Mouse (Mus musculus) liver, adult (tissue): ENCODE results near the gene Lrrfip2.
A peak's percentile ranks its signal among the peaks of the same experiment; 100 is the strongest.

Experiments used
- GATA4 ChIP-seq: IDR thresholded peaks from 2 replicates; pipeline ENCODE4 v1.6.1; 2014; ENCODE audit warnings: mild to moderate bottlenecking, low read length; ENCODE audit not compliant: insufficient replicate concordance

The Lrrfip2 gene

DNA sequence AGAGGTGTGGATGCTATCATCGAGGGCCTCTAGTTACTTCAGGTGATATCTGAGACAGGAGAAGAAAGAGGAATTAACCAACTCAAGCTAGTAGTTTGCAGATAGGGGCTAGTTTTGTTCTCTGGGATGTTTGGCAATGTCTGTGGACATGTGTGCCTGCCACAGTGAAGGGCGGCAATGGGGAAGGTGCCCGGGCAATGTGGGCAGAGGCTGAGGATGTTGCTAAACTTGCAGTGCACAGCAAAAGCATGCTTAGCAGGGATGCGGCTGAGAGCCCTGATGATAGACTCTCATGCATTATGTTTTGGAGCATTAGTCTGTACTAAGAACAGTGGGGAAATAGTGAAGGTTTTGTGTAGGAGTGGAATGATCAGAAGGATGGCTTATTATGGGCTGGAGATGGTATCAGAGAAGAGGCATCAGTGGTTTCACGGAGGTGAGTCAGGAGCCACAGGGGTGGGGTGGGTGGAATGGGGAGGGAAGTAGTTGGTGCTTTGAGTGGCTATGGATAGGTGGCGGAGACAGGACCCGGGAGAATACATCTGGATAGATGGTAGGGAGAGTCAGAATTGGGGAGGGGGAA, 28.9 kb downstream of the Lrrfip2 start:
- no peak for TF ChIP-seq GATA4

DNA sequence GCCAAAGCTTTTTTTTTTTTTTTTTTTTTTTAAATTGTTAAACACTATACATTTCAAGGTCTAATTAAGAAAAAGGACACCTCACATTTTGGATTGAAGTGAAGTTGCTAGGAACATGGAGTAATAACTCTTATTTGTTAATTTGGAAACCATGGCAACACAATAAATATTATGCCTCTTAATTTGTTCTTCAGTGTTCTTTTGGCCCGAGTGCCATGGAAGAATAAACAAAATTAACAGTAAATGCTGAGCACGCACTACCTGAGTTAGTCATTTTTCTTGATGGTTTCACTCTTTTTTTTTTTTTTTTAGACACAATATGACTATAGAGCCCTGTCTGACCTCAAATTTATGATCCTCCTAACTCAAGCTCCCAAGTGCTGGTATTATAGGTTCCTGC, 30.6 kb downstream of the Lrrfip2 start:
- TF ChIP-seq GATA4: no peak

DNA sequence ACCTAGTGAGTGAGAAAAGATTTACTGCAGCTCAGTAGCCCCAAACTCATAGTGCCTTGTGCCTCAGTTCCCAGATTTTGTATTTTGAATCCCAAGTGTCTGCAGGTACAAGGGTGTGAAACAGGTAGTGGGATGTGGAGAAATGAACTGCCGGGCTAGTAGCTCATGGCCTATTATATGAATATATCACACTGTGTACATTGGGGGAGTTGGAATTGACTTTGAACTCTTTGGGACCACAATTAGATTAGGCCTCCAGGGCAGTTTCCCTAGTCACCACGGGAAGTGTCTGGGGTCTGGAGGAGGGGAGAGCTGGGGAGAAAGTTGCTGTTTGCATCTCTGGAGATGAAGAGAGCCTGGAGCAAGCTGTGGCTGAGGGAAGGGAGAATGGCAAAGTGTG, 31.0 kb downstream of the Lrrfip2 start:
- no peak for TF ChIP-seq GATA4

DNA sequence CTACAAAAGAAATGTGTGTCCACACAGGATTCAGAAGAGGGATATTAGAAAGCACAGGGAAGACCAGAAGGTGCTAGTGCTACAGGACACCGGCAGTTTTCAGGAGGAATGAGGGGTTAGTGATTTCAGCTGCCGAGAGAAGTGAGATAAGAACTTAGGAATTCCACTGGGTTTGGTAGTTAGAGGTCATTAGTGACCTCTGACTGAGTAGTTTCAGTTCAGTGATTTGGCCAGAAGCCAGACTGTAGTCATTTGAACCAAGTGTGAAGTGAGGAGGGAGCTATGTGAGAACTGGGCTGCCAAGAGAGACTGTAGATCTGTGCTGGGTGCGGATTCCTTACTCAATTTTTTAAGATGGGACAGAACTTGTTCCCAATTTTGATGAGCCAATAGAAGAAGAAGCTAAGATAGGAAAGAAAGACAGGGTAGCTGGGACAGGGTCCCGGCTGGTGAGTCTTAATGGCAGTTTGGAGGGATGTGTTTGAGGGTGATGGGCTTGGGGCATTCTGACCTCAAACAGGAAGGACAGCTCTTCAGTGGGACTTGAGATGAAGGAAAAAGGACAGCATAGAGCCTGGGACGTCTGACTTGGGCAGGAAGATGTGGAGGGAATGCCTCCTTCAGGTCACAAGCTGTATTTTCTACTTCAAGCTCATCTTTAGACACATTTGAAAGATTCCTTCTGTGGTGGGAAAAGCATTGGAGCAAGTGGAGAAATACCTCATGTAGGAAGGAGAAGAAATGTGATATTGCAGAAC, 32.0 kb downstream of the Lrrfip2 start:
- no peak for TF ChIP-seq GATA4

DNA sequence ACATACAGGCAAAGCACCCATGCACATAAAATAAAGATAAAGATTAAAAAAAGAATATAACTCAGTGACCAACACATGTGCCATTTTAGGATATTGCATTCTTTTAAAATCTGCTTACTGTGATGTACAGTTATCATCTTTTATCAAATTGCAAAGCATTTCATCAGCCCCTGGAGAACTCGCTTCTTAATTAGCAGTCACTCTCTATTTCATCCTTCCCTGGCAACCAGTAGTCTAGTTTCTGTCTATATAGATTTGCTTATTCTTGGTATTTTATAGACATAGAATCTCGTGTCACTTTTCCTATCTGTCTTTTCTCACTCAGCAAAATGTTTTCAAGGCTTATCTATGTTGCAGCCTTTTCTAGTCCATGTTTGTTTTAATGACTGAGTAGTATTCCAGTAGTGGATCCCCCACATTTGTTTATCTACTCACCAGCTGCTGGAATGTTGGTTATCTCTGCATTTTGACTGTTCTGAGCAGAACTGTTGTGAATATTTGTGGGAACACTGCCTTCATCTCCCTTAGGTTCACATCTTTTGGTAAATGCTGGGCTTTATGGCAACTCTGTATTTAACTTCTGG, 35.0 kb downstream of the Lrrfip2 start:
- TF ChIP-seq GATA4: no peak

DNA sequence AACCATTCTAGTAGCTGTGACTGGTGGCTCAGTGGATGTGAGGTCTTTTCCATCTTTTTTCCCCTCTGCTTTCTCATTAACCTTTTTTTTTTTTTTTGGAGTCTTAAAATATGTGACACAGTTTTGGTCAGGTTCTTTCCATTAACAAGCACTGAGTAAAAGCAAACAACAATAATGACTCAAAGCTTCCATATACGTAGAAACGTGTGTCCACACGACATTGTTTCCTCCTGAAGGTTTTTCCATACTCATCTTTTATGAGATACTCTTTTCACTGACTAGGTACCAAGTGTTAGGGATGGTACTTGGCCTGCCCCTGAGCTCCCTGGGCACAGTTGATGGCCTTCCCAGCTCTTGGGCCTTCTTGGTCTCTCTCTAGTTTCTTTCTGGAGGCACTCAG, 35.6 kb downstream of the Lrrfip2 start:
- TF ChIP-seq GATA4: no peak

DNA sequence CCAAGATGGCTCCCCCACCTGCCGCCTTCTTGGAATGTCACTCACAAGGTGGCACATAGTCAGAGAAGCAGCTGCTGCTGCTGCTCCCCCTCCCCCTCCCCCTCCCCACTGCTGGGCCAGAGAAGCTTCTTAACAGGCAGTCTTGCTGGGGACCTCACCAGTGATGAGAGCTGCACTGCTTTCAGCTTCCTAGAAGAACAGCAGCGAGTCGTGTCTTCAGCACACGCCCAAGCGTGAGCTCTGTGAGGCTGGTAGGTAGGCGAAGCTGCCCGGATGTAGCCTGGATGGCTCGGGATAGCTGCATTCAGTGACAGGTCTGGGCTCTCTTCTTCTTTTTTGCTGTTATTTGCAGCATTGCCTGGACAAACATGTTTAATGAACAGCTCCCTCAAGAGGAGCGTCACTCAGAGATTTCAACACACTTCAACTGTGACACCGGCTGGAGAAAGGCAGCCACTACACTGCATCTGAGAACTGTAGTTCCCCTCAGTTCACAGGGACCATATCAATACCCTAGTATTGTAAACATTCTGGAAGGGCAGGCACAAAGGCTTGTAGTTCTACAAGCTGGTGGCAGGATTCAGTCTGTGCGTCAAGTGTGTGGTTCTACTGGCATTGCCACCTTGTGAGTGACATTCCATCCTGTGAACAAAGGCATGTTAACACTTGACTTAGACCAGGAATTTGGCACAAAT, 38.5 kb downstream of the Lrrfip2 start:
- TF ChIP-seq GATA4: no peak

DNA sequence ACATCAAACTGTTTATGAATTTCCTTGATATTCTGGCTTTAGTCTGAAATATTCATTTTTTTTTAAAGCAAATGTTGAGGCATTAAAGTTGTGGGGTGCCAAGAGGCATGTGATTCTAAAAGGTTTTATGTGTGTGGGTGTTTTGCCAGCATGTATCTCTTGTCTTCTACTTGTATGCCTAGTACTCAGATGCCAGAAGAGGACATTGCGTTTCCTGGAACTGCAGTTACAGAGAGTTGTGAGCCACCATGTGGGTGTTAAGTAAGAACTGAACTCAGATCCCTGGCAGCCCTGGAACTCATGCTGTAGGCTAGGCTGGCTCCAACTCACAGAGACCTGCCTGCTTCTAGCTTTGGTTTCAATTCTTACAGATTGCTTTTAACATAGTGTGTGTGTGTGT, 42.2 kb downstream of the Lrrfip2 start:
- TF ChIP-seq GATA4: no peak

DNA sequence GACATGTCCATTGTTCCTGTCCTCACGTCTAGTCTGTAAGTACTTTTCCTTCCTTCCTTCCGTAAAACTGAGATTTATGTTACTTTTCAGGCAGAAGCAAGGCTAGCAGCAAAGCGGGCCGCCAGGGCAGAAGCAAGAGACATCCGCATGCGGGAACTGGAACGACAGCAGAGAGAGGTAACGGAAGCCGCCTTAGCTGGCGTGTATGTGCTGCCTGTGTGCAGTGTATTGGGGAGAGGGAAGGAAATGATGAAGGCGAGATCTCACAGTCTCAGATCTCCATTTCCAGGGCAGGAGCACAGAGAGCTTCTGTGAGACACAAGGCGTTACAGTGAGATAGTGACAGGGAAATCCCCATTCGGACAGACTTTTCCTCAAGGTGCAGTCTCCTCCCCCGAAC, 43.8 kb downstream of the Lrrfip2 start:
- no peak for TF ChIP-seq GATA4

DNA sequence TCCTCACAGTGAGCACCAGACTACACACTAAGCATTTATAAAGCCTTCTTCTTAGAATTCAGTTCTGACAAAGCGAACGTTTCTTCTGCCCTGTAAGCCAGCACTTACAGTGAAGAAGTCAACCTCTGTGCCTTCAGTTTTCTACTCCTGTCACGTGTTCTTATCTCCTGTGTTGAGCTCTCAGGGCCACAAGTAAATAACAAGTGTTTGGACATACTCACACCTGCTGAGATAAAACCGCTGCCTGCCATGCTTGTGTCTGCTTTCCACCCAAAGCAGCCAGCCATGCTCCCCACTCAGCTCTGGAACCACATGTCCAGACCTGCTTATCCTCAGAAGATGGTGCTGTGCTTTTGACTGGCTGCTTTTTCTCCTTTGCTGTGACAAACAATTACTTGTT, 49.2 kb downstream of the Lrrfip2 start:
- TF ChIP-seq GATA4: no peak

DNA sequence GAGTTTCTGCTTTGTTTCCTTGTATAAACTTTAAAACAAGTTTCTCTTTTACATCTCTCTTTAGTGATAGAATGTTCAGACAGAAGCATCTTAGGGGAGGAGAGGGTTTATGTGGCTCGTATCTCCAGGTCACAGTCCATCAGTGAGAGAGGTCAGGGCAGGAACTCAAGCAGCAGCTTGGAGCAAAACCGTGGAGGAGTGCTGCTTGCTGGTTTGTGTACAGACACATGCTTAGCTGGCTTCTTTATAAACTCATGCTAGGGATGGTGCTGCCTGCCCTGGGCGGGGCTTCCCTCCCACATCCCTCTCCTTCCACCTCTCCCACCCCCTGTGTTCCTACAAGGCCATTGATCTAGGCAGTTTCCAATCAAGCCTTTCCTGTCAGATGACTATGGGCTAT, 53.0 kb downstream of the Lrrfip2 start:
- TF ChIP-seq GATA4: peak; percentile 16; the same call in 1 of the 2 replicates

DNA sequence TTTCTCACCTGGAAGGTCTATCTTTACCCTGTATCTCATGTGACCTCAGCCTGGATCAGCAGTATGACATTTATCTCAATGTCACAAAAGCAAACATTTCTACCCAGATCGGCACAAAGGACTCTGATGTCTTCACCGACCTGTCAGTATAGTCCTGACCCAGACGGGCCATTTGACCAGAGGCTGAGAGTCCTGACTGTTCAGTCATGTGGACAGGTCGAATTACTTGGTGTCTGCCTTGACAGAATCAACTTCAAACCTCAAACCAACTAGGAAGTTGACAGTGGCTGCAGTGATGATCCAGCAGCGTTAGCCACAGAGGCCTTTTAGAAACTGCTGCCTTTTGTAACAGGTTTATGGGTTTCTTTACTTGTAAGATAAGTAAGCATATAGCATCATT, 56.7 kb downstream of the Lrrfip2 start:
- no peak for TF ChIP-seq GATA4

DNA sequence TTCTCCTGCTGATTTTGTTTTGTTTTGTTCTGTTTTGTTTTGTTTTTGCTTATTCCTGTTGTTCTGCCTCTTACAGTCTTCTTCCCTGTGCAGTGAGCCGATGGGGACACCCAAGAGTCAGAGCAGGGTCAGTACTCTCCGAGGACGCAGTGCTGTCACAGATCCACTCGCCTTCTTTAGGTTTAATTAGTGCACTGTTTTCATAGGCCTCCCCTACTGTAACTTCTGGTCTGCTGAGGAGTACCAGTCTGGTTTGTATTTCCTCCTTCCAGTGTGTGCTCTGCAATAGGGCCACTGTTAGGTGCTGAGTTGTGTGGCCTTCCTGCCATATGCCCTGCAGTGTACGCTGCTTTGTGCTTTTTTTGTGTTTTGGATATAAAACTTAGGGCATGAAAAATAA, 61.6 kb downstream of the Lrrfip2 start:
- no peak for TF ChIP-seq GATA4

DNA sequence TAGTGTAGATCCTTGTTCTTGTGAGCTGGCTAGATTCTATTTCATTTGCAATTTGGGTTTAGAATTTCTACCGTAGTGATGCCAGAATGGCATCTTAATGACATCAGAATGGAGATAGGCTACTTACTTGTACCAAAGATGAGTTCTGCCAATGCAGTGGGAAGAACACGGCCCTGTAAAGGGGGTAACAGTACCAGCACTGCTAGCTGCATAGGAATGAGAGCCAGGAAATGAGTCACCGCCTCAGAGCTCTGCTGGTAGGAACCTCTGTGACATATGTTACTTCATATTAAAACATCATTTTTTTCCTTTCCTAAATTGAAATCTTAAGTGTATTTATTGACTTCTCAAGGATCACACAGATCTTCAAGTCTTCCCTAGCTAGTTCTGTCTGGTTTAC, 64.8 kb downstream of the Lrrfip2 start:
- no peak for TF ChIP-seq GATA4

DNA sequence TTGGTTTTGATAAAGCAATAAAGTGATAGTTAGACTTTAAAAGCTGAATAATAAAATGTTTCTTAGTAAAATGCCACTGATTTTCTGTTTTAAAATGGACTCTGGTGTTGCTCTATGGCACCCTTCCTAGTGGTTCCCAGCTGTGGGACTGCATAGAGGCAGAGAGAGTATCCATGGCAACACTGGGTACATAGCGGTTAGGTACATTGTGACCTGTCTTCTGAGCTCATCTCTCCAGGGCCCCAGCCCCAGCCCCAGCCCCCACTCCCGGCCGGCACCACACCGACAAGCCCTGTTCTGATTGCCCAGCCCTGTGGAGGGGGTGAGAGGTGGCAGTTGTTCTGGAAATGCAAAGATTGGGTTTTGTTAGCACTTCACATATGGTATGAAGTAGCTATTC, 67.5 kb downstream of the Lrrfip2 start:
- TF ChIP-seq GATA4: no peak

DNA sequence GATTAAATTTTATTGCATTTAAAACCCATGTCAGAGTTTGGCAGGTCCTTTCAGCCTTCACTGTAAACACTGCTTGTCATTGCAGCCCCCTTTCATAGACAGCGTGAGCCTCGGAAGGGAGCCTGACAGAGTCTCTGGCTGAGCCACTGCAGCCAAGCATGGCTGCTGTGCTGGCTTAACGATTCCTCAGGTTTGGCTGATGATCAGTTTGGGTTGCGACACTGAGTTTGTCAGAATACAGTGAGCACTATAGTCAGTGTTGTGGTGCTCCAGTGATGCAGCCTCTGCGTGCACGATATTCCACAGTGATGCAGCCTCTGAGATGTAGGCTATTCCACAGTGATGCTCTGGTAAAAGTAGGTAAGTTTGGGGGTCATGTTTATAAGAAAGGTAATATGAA, 69.5 kb downstream of the Lrrfip2 start:
- TF ChIP-seq GATA4: no peak
